Mouse (Mus musculus): ENCODE measurements at regions not wholly inside any gene's neighbourhood (a gene's known extent, or its start where the extent isn't known, plus 50 kb on each side); places are given as distances from the start of the nearest gene placed in this dataset.
A peak's percentile ranks its signal among the peaks of the same experiment; 100 is the strongest.

DNA sequence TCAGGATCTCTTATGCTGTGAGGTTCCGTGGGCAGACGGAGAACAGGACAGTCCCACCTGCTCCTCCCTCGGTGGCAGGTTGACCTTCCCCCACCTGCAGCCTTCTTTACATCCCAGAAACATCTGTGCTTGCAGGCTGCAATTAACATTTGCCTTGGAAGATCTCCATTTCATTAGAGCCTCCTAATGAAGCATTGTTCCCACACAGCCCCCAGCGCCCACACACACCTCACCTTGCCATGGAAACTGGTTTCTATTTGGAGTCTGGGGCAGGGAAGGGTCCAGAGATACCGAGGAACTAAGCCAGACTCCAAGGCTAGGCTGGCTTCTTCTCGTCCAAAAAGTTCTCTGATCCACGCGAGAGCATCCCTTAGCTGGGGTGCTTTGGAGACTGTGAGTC, 56.6 kb upstream of the Rpl38 start:
- H3K36me3 ChIP-seq = no peaks in the 10 kb centered on the region
- H3K9me3 ChIP-seq = 0 out of 2 replicates have a peak, but pooled peaks cover 6% of the 10 kb centered on the region
- no peak overlapping the region for H3K9ac ChIP-seq (replicated peaks)
- no peak for ATAC-seq (ENCODE audit: low FRiP score, low read depth)
- no peaks in the 10 kb centered on the region for H3K27me3 ChIP-seq
- no peak overlapping the region for H3K4me3 ChIP-seq
- no peak overlapping the region for H3K4me2 ChIP-seq (replicated peaks)
- WGBS = 76% methylated on average over 8 of the region's 8 CpGs
- H3K27ac ChIP-seq (replicated peaks) = no peak overlapping the region
- H3K4me1 ChIP-seq = no peaks in the 10 kb centered on the region

DNA sequence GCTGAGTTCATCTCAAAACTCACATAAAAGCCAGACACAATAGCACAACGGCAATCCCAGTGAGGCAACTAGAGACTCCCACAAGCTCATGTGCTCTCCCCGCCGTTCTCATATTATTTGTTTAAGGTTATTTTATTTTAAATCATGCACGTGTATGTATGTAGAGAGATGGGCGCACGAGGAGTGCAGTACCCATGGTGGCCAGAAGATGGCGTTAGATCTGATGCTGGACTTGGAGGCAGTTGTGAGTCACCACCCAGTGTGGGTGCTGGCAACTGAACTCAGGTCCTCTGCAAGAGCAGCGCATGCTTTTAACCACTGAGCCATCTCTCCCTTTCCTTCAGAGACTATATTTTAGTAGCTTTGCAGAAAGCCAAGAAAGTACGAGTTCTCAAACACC, 60.3 kb upstream of the Rpl38 start:
- no peak for ATAC-seq (ENCODE audit: low FRiP score, low read depth)
- Histone ChIP-seq H3K4me3 (no peak overlapping the region), H3K27me3 (no peaks in the 10 kb centered on the region), H3K4me2 (replicated peaks) (no peak overlapping the region), H3K36me3 (no peaks in the 10 kb centered on the region), H3K9me3 (peaks cover 10% of the 10 kb centered on the region; the same call in 1 of the 2 replicates), H3K27ac (replicated peaks) (no peak overlapping the region), H3K9ac (replicated peaks) (no peak overlapping the region), H3K4me1 (no peaks in the 10 kb centered on the region)
- WGBS = 93% methylated on average over 9 of the region's 9 CpGs

DNA sequence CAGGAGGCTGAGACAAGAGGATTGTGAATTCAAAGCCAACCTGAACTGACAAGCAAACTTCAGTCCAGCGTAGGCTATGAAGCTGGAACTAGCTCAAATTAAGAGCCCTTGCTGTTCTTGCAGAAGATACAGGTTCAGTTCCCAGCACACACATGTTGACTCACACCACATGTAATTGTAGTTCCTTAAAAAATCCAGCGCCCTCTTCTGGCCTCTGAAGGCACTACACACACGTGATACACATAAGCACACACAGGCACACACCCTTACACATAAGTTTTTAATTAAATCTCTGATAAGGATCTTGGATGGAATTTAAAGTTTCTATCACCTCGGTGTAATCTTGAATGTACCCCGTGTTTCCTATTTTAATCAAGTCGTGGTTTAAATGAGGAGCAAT, 65.2 kb upstream of the Rpl38 start:
- Histone ChIP-seq H3K4me3 (no peak overlapping the region), H3K9ac (replicated peaks) (no peak overlapping the region), H3K36me3 (no peaks in the 10 kb centered on the region), H3K9me3 (peaks cover 6% of the 10 kb centered on the region; the same call in 1 of the 2 replicates), H3K27ac (replicated peaks) (no peak overlapping the region), H3K4me2 (replicated peaks) (no peak overlapping the region), H3K27me3 (no peaks in the 10 kb centered on the region), H3K4me1 (no peaks in the 10 kb centered on the region; the same call in 1 of the 2 replicates)
- 81% methylated on average over 6 of the region's 6 CpGs for WGBS
- ATAC-seq (ENCODE audit: low FRiP score, low read depth) = no peak

DNA sequence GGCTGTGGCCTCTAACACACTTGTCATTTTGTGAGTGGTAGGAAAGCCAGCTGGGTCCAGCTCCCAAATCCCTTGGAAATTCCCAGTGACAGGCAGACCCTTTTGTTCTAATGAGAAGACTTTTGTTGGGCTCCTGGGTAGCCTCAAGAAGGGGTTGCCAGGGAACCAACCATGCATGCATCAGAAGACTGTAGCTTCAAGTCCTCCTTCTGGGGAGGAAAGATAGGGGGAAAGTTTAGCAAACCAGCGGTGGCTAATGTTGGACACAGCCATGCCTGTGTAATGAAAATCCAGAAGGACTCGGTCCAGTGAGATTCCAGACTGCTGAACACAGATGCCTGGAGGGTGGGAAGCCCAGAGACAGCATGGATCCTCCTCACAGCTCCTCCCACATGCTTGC, 71.1 kb upstream of the Rpl38 start:
- Histone ChIP-seq H3K27me3 (no peaks in the 10 kb centered on the region), H3K4me2 (replicated peaks) (no peak overlapping the region), H3K27ac (replicated peaks) (peak overlapping the region; percentile 49), H3K4me3 (no peak overlapping the region), H3K36me3 (no peaks in the 10 kb centered on the region), H3K4me1 (peaks cover 18% of the 10 kb centered on the region), H3K9me3 (no peaks in the 10 kb centered on the region), H3K9ac (replicated peaks) (no peak overlapping the region)
- 3% methylated on average over 2 of the region's 2 CpGs for WGBS
- ATAC-seq (ENCODE audit: low FRiP score, low read depth) = peak; percentile 81

GRCm38 (mm10) chr11:114592961-114593360, 75.4 kb upstream of the Rpl38 start:
- H3K4me3 ChIP-seq = no peak overlapping the region
- no peak overlapping the region for H3K27ac ChIP-seq (replicated peaks)
- H3K9ac ChIP-seq (replicated peaks) = no peak overlapping the region
- H3K4me1 ChIP-seq = peaks cover 17% of the 10 kb centered on the region
- no peak for ATAC-seq (ENCODE audit: low FRiP score, low read depth)
- WGBS = 78% methylated on average over 9 of the region's 9 CpGs
- no peak overlapping the region for H3K4me2 ChIP-seq (replicated peaks)
- no peaks in the 10 kb centered on the region for H3K9me3 ChIP-seq
- H3K36me3 ChIP-seq = no peaks in the 10 kb centered on the region
- 0 out of 2 replicates have a peak, but pooled peaks cover 7% of the 10 kb centered on the region for H3K27me3 ChIP-seq

DNA sequence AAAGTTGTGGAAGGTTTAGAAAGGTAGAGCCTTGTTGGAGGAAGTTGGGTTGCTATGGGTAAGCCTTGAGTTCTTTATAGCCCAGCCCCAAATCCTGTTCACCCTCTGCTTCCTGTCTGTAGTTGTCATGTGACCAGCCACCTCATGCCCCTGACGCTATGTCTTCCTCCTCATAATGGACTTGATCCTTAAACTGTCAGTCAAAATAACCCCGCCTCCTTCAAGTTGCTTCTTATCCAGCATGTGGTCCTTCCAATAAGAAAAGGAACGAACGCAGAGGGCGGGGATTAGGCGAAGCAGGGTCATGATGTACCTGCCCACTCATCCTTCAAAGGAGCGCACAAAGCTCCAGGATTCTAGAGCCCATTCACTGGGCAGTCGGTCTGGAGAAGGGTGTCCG, 79.8 kb upstream of the Rpl38 start:
- Histone ChIP-seq H3K9me3 (no peaks in the 10 kb centered on the region), H3K9ac (replicated peaks) (no peak overlapping the region), H3K4me2 (replicated peaks) (no peak overlapping the region), H3K4me3 (no peak overlapping the region), H3K27ac (replicated peaks) (no peak overlapping the region), H3K27me3 (peaks cover 11% of the 10 kb centered on the region; the same call in 1 of the 2 replicates), H3K36me3 (no peaks in the 10 kb centered on the region), H3K4me1 (no peaks in the 10 kb centered on the region)
- WGBS = 59% methylated on average over 9 of the region's 9 CpGs
- ATAC-seq (ENCODE audit: low FRiP score, low read depth) = no peak

DNA sequence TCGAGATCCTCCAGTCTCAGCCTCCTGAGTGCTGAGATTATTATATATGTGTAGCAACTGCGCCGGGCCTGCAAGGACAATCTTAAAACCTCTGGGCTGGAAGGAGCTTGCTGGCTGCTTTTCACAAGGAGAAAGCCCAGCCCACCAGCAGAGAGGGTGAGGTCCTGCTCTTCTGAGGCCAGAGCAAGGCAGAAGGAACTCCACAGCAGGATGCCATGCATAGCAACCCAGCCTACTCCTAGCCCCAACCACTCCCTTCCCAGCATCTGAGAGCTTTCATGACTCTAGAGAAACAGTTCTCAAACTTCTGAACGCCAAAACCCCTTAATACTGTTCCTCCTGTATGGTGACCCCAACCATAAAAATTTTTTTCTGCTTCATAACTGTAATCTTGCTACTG, 80.3 kb upstream of the Rpl38 start:
- Histone ChIP-seq H3K27me3 (peaks cover 11% of the 10 kb centered on the region; the same call in 1 of the 2 replicates), H3K4me2 (replicated peaks) (no peak overlapping the region), H3K4me3 (no peak overlapping the region), H3K4me1 (no peaks in the 10 kb centered on the region), H3K36me3 (no peaks in the 10 kb centered on the region), H3K9me3 (no peaks in the 10 kb centered on the region), H3K9ac (replicated peaks) (no peak overlapping the region), H3K27ac (replicated peaks) (no peak overlapping the region)
- ATAC-seq (ENCODE audit: low FRiP score, low read depth) = no peak
- 84% methylated on average over 4 of the region's 4 CpGs for WGBS

GRCm38 (mm10) chr11:114586400-114586799, 81.9 kb upstream of the Rpl38 start:
- H3K9me3 ChIP-seq = peaks cover 5% of the 10 kb centered on the region; the same call in 1 of the 2 replicates
- no peak overlapping the region for H3K4me3 ChIP-seq
- WGBS = 89% methylated on average over 12 of the region's 12 CpGs
- H3K36me3 ChIP-seq = no peaks in the 10 kb centered on the region
- H3K27me3 ChIP-seq = peaks cover 11% of the 10 kb centered on the region; the same call in 1 of the 2 replicates
- no peak overlapping the region for H3K9ac ChIP-seq (replicated peaks)
- no peaks in the 10 kb centered on the region for H3K4me1 ChIP-seq
- ATAC-seq (ENCODE audit: low FRiP score, low read depth) = no peak
- H3K4me2 ChIP-seq (replicated peaks) = no peak overlapping the region
- H3K27ac ChIP-seq (replicated peaks) = no peak overlapping the region

GRCm38 (mm10) chr11:114584804-114585203, 83.5 kb upstream of the Rpl38 start:
- H3K27me3 ChIP-seq = peaks cover 9% of the 10 kb centered on the region; the same call in 1 of the 2 replicates
- no peaks in the 10 kb centered on the region for H3K4me1 ChIP-seq
- H3K36me3 ChIP-seq = no peaks in the 10 kb centered on the region
- peaks cover 5% of the 10 kb centered on the region; the same call in 1 of the 2 replicates for H3K9me3 ChIP-seq
- ATAC-seq (ENCODE audit: low FRiP score, low read depth) = no peak
- no peak overlapping the region for H3K27ac ChIP-seq (replicated peaks)
- H3K4me3 ChIP-seq = no peak overlapping the region
- no peak overlapping the region for H3K4me2 ChIP-seq (replicated peaks)
- no peak overlapping the region for H3K9ac ChIP-seq (replicated peaks)
- 81% methylated on average over 6 of the region's 6 CpGs for WGBS

DNA sequence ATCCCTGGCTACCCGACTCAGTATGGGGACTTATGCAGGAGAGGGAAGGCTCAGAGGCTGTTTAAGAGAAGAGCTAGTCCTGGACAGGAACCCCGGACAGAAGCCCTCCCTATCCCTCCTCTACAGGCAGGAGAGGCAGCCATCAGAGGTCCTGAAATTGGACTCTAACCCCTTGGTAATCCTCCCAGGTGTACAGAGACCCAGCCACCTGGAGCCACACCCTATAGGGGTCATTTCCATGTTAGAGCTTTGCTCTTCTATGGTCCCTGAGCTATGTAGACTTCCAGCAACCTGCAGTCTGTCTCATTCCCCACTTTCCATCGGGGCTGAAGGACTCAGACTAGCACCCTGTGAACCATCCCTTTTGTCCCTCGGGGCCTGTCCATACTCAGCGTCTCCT, 84.2 kb upstream of the Rpl38 start:
- Histone ChIP-seq H3K4me2 (replicated peaks) (no peak overlapping the region), H3K9ac (replicated peaks) (no peak overlapping the region), H3K4me1 (no peaks in the 10 kb centered on the region), H3K36me3 (no peaks in the 10 kb centered on the region), H3K4me3 (no peak overlapping the region), H3K27ac (replicated peaks) (no peak overlapping the region), H3K27me3 (peaks cover 5% of the 10 kb centered on the region; the same call in 1 of the 2 replicates), H3K9me3 (peaks cover 5% of the 10 kb centered on the region; the same call in 1 of the 2 replicates)
- 74% methylated on average over 5 of the region's 5 CpGs for WGBS
- ATAC-seq (ENCODE audit: low FRiP score, low read depth) = no peak

DNA sequence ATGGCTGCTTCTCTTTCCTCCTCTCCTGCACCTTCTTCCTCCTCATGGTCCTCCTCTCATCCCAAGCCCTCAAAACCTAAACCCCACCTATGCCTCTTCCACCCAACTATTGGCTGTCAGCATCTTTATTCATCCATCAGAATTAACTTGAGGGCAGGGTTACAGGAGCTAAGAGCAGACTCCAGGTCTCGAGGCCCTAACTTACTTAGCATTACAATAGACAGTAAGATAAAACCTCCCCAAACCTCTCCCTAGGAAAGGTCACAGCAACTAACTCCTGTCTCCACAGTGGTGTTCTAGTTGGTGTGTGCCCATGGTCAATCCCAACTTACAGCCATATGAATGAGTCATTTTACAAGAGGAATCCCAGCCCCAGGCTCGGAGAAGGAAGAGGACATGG, 88.3 kb upstream of the Rpl38 start:
- Histone ChIP-seq H3K4me2 (replicated peaks) (no peak overlapping the region), H3K27ac (replicated peaks) (no peak overlapping the region), H3K9me3 (peaks cover 18% of the 10 kb centered on the region), H3K4me1 (no peaks in the 10 kb centered on the region), H3K4me3 (no peak overlapping the region), H3K36me3 (no peaks in the 10 kb centered on the region), H3K9ac (replicated peaks) (no peak overlapping the region), H3K27me3 (peaks cover 4% of the 10 kb centered on the region; the same call in 1 of the 2 replicates)
- no peak for ATAC-seq (ENCODE audit: low FRiP score, low read depth)
- WGBS = 65% methylated on average over 2 of the region's 2 CpGs

GRCm38 (mm10) chr11:114578551-114578950, 89.8 kb upstream of the Rpl38 start:
- Histone ChIP-seq H3K27ac (replicated peaks) (no peak overlapping the region), H3K9ac (replicated peaks) (no peak overlapping the region), H3K36me3 (no peaks in the 10 kb centered on the region), H3K9me3 (peaks cover 20% of the 10 kb centered on the region), H3K4me3 (no peak overlapping the region), H3K4me1 (no peaks in the 10 kb centered on the region), H3K27me3 (no peaks in the 10 kb centered on the region), H3K4me2 (replicated peaks) (no peak overlapping the region)
- 85% methylated on average over 6 of the region's 6 CpGs for WGBS
- ATAC-seq (ENCODE audit: low FRiP score, low read depth) = no peak

DNA sequence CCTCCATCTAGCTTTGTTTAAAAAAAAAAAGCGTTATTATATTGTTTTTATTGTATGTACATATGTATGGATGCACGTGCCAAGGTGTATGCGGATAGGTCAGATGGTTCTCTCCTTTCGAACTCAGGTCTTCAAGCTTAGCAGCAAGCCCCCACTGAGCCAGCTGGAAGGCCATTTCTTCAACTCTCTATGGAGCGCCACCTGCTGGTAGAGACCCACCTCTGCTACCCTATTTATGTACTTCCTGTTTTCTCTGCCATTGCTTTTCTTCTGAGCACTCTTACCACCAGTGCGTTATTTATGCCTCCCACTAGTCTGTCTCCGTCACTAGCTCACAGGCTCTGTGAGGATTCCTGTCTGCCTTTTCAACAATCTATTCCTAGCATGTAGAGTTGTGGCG, 91.5 kb upstream of the Rpl38 start:
- Histone ChIP-seq H3K36me3 (no peaks in the 10 kb centered on the region), H3K9me3 (peaks cover 15% of the 10 kb centered on the region), H3K4me1 (no peaks in the 10 kb centered on the region), H3K4me3 (no peak overlapping the region), H3K4me2 (replicated peaks) (no peak overlapping the region), H3K27me3 (no peaks in the 10 kb centered on the region), H3K9ac (replicated peaks) (no peak overlapping the region), H3K27ac (replicated peaks) (no peak overlapping the region)
- no peak for ATAC-seq (ENCODE audit: low FRiP score, low read depth)
- 81% methylated on average over 8 of the region's 8 CpGs for WGBS
